Mouse (Mus musculus) CH12.LX (cell line): ENCODE measurements around the gene Gm49450. TPM values are rescaled to one million over a fixed set of nuclear protein-coding genes. Genes with fewer than 3 reads are reported as not detected.

Source experiments
- DNase-seq: peaks from one replicate; pipeline ENCODE4 v3.0.0-alpha.2; 2013; ENCODE audit errors: extremely low read depth
- H3K27ac ChIP-seq: 2 replicates; pipeline ENCODE4 v1.5.1; 2012; ENCODE audit warnings: low read depth, mild to moderate bottlenecking, control low read depth, moderate library complexity; ENCODE audit not compliant: insufficient read depth
- H3K27me3 ChIP-seq: replicated peaks from 2 replicates; pipeline ENCODE3; 2012; ENCODE audit warnings: inconsistent platforms
- H3K36me3 ChIP-seq, 2 experiments: replicated peaks in 1 of 2; 2 replicates each; pipeline versions ENCODE3 to v1.6.1; 2012; ENCODE audit warnings: inconsistent platforms in 1 of 2, low read length in 1 of 2, mild to moderate bottlenecking in 1 of 2, mixed read lengths in 1 of 2, moderate library complexity in 1 of 2; ENCODE audit not compliant: control insufficient read depth in 1 of 2, insufficient read depth in 1 of 2
- H3K4me1 ChIP-seq, 2 experiments: 2 replicates each; pipeline ENCODE4 v1.6.1; 2012; ENCODE audit warnings: inconsistent platforms in 1 of 2, moderate library complexity in 1 of 2; ENCODE audit not compliant: insufficient read depth in 2 of 2, control insufficient read depth in 1 of 2
- H3K4me2 ChIP-seq: 2 replicates; pipeline ENCODE4 v1.6.1; 2012; ENCODE audit warnings: low read depth, mild to moderate bottlenecking, control low read depth; ENCODE audit not compliant: poor library complexity, insufficient read depth, severe bottlenecking
- H3K4me3 ChIP-seq, 3 experiments: fragments of 150-350 bp in 1 of 3; sonication (generic) in 1 of 3; replicated peaks in 1 of 3; 2 replicates each; pipeline versions ENCODE3 to v1.5.1; 2011 to 2012; ENCODE audit warnings: low read depth in 2 of 3, low read length in 2 of 3, mild to moderate bottlenecking in 2 of 3, moderate library complexity in 2 of 3, control low read depth in 1 of 3, improper control_type of control experiment in 1 of 3, inconsistent platforms in 1 of 3, mixed read lengths in 1 of 3; ENCODE audit not compliant: poor library complexity in 1 of 3
- H3K79me2 ChIP-seq: replicated peaks from 2 replicates; pipeline ENCODE4 v1.6.1; 2012; ENCODE audit warnings: mild to moderate bottlenecking, moderate library complexity; ENCODE audit not compliant: control insufficient read depth, poor library complexity, insufficient read depth, severe bottlenecking; ENCODE audit errors: extremely low read depth
- H3K9ac ChIP-seq: 2 replicates; pipeline ENCODE4 v1.6.1; 2012; ENCODE audit warnings: low read depth, mild to moderate bottlenecking, control low read depth, moderate library complexity; ENCODE audit not compliant: insufficient read depth
- H3K9me3 ChIP-seq: replicated peaks from 2 replicates; pipeline ENCODE3; 2012; ENCODE audit warnings: low read length, inconsistent platforms, mixed read lengths
- BHLHE40 ChIP-seq: IDR thresholded peaks from 2 replicates; pipeline ENCODE4 v1.6.1; 2011; ENCODE audit warnings: mild to moderate bottlenecking, low read depth, low read length, improper control_type of control experiment
- KAT2A ChIP-seq: IDR thresholded peaks from 2 replicates; pipeline ENCODE4 v1.6.1; 2012; ENCODE audit warnings: low read length, improper control_type of control experiment, inconsistent platforms; ENCODE audit not compliant: insufficient replicate concordance
- MAFK ChIP-seq: IDR thresholded peaks from 2 replicates; pipeline ENCODE4 v1.6.1; 2011; ENCODE audit warnings: low read length, improper control_type of control experiment; ENCODE audit not compliant: insufficient replicate concordance
- MEF2A ChIP-seq: IDR thresholded peaks from 2 replicates; pipeline ENCODE4 v1.6.1; 2014; ENCODE audit warnings: low read depth, mild to moderate bottlenecking, inconsistent platforms, low read length, improper control_type of control experiment, borderline replicate concordance
- MXI1 ChIP-seq: IDR thresholded peaks from 2 replicates; pipeline ENCODE4 v1.6.1; 2011; ENCODE audit warnings: mild to moderate bottlenecking, low read depth, low read length, improper control_type of control experiment
- PAX5 ChIP-seq: IDR thresholded peaks from 2 replicates; pipeline ENCODE4 v1.6.1; 2012; ENCODE audit warnings: low read length, inconsistent platforms, mixed read lengths
- POLR2A ChIP-seq: IDR thresholded peaks from 2 replicates; pipeline ENCODE4 v1.6.1; 2011; ENCODE audit warnings: low read depth, mild to moderate bottlenecking, improper control_type of control experiment, low read length
- TCF12 ChIP-seq: IDR thresholded peaks from 2 replicates; pipeline ENCODE4 v1.6.1; 2014; ENCODE audit warnings: low read depth, mild to moderate bottlenecking, inconsistent platforms, low read length, improper control_type of control experiment
- USF2 ChIP-seq: conservative IDR thresholded peaks from 2 replicates; pipeline ENCODE4 v1.6.1; 2011; ENCODE audit warnings: low read depth, low read length, improper control_type of control experiment
- ZC3H11A ChIP-seq: IDR thresholded peaks from 2 replicates; pipeline ENCODE4 v1.6.1; 2012; ENCODE audit warnings: low read depth, mild to moderate bottlenecking, inconsistent platforms, low read length, improper control_type of control experiment
- dilution Hi-C: fragments of 300-500 bp; cut with MboI; formaldehyde crosslinking; loops from 2 replicates; pipeline ENCODE4 v1.14.3; 2020; ENCODE audit warnings: low sequenced_read_pairs; ENCODE audit not compliant: extremely low pct_unique_long_range_greater_than_20kb, extremely low pct_ligation_motif_present
- in situ Hi-C: fragments of 300-500 bp; cut with MboI; formaldehyde crosslinking; loops from 3 replicates; pipeline ENCODE4 v1.14.3; 2019; ENCODE audit warnings: low sequenced_read_pairs, low pct_ligation_motif_present, low pct_unique_long_range_greater_than_20kb, mixed read lengths
- polyA plus RNA-seq: library from polyadenylated mRNA; unstranded; fragments of >175 nt; gene quantifications from 2 replicates; pipeline ENCODE4 v1.2.1, GENCODE M21; 2012; ENCODE audit warnings: low read depth; ENCODE audit not compliant: insufficient read length
- total RNA-seq, 2 experiments: library from RNA; depleted of rRNA; stranded (reverse); fragments of 300-350 nt in 1 of 2; fragments of >200 nt in 1 of 2; gene quantifications; 2 replicates each; pipeline ENCODE4 v1.2.3; 2012 to 2014

Gm49450 gene
- total and polyA plus RNA-seq, 3 experiments: 0.38 to 125 (median 4.7) TPM

DNA sequence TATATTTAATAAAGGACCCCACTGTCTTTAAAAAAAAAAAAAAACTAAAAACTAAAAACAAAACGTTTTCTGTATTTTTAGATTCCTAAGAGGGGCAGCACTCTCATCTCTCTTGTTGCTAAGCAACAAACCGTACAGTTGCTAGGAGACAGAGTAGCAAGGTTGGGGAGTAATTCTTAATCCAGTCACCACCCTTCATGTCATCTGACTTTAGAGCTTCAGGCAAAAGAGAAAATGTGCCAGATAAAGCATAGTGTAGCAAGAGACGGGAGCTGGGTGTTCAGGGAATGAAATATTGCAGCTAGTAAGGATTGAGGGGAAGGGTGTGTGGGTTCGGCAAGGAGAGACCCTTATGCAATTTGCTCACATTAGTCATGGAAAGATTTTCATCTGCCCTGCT lies 17.8 kb upstream of the Gm49450 start:
- H3K4me3 ChIP-seq: no peak overlapping the region
- in situ Hi-C loops (no loop called here), dilution Hi-C loops (no loop called here)
- no peaks in the 10 kb centered on the region for H3K79me2 ChIP-seq
- no peak overlapping the region for H3K4me2 ChIP-seq
- peaks cover 3% of the 10 kb centered on the region for H3K27me3 ChIP-seq
- no peak for DNase-seq
- no peak for TF ChIP-seq MAFK
- TF ChIP-seq MEF2A: no peak
- TF ChIP-seq ZC3H11A: no peak
- TF ChIP-seq BHLHE40: no peak
- no peaks in the 10 kb centered on the region for H3K36me3 ChIP-seq
- no peak overlapping the region for H3K27ac ChIP-seq
- peaks cover 3 to 22% of the 10 kb centered on the region in 2 experiments for H3K4me1 ChIP-seq
- H3K9me3 ChIP-seq: peaks cover 3% of the 10 kb centered on the region
- no peak overlapping the region for H3K9ac ChIP-seq

DNA sequence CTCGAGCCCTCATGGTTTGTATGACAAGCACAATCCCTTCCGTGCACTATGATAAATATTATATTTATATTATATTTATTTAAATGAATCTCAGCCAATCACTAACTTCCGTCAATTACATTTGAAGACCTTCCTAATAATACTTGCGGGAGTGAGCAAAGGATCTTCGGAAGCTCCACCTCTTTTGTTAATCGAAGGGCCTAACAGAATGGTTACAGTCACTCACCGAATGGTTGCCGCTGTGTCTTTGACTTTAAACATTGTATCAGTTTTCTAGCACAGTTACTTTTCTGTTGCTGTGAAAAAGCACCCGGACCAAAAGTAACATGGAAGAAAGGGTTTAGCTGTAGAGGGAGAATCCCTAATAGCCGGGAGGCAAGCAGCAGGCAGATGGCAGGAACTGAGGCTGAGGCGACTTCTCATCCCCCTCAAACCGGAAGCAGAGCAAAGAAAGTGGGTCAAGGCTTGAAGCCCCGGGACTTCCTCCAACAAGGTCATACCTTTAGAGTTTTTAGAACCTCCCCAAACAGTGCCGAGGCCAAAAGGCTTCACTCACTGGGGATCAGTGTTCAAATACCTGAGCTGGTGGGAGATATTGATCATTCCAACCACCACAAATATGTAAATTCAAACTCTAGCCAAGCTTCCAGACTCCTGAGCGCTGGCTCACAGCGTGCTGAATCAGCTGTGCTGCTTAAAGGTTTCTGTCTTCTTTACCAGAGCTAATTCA lies 16.2 kb upstream of the Gm49450 start:
- peaks cover 3 to 22% of the 10 kb centered on the region in 2 experiments for H3K4me1 ChIP-seq
- in situ Hi-C loops: no loop called here
- no peak overlapping the region for H3K4me3 ChIP-seq
- no peak overlapping the region for H3K9ac ChIP-seq
- peaks cover 3% of the 10 kb centered on the region for H3K9me3 ChIP-seq
- H3K36me3 ChIP-seq: no peaks in the 10 kb centered on the region
- H3K27me3 ChIP-seq: peaks cover 3% of the 10 kb centered on the region
- no peak overlapping the region for H3K4me2 ChIP-seq
- dilution Hi-C loops: no loop called here
- DNase-seq: no peak
- H3K27ac ChIP-seq: no peak overlapping the region
- TF ChIP-seq PAX5: no peak
- no peak for TF ChIP-seq MXI1
- no peak for TF ChIP-seq MAFK
- no peak for TF ChIP-seq POLR2A
- no peak for TF ChIP-seq TCF12
- TF ChIP-seq KAT2A: no peak
- H3K79me2 ChIP-seq: no peaks in the 10 kb centered on the region

DNA sequence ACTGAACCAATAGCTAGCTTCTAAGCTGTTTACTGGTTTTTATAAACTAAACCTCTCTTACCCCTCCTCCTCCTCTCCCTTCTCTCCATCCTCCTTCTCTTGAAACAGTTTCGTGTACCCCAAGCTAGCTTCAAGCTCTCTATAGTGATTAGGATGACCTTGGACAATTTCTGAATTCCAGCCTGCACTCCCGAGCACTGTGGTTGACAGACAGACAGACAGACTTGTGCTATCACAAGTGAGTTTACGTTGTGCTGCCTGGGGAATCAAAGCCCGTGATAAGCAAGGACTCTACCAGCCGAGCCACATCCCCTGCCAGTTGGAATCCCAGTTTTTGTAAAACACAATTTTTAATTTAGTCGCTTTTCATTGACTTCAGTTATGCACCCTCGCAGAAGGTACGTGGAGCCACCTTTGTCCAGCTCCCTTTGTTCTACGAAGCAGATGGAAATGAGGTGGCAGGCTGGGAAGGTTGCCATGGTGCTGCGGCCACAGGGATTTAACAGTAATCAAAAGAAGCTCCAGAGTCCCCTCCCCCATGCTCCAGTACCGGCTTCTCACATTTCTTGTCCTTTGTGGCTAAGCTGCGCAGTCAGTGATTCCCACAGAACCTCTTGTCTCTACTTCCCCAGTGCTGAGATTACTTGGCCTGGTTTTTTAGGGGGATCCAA lies 15.5 kb upstream of the Gm49450 start:
- in situ Hi-C loops: no loop called here
- H3K27me3 ChIP-seq: peaks cover 3% of the 10 kb centered on the region
- DNase-seq: no peak
- TF ChIP-seq BHLHE40 (no peak), MEF2A (no peak), POLR2A (no peak), USF2 (no peak), PAX5 (no peak)
- no peaks in the 10 kb centered on the region for H3K36me3 ChIP-seq
- dilution Hi-C loops: no loop called here
- no peak overlapping the region for H3K4me3 ChIP-seq
- H3K9ac ChIP-seq: no peak overlapping the region
- H3K4me2 ChIP-seq: no peak overlapping the region
- no peak overlapping the region for H3K27ac ChIP-seq
- no peaks in the 10 kb centered on the region for H3K79me2 ChIP-seq
- H3K9me3 ChIP-seq: peaks cover 3% of the 10 kb centered on the region
- peaks cover 3 to 22% of the 10 kb centered on the region in 2 experiments for H3K4me1 ChIP-seq
